Mouse (Mus musculus): ENCODE results near the gene Hoxc9. TPM values are rescaled to one million over a fixed set of nuclear protein-coding genes. Genes with fewer than 3 reads are reported as not detected.

Gene Hoxc9
- polyA plus RNA-seq, 1 experiment from 2014 or later, result not detected

DNA sequence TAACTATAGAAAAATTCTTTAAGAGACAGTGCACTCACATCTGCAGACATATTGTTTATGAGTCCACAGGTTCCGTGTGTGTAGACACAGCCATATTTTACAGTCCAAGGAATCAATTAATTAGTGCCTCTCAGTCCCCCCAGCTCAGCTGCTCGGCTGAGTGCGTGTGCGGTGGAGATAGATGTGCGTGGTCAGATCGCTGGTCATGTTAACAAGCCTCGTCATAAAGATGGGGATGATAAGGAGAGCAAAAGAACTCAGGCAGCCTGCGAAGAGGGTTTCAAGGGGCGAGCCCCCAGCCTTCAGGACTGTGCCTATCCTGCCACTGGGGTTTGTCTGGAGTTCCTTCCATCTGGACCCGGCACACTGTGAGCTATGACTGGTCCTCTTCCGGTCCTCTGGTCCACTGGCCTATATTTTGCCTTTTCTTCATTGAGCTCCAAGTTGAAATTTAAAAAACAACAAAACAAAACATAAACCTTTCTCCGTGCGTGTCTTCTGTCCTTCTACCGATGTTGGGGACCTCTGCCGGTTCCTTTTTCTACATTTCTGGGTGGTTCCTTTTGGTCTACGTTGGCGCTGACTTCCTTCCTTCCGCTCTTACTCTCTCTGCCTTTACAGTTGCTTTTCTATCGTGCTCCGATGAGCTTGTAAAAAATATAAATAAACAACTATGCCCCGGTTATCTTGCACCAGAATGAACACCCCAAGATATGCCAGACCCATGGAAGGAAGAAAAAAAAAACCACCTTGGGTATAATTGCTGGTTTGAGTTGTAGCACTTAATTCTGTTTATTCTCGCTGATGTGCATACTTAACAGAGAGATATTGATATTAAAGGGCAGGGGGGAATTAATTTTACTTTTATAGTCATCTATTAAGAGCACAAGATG, 30.8 kb upstream of the Hoxc9 start:
- no peak overlapping the region for H3K9ac ChIP-seq
- H3K9me3 ChIP-seq (replicated peaks), result no peaks in the 10 kb centered on the region
- H3K4me2 ChIP-seq, result no peak overlapping the region
- peaks cover 99% of the 10 kb centered on the region for H3K27me3 ChIP-seq (replicated peaks)
- no peaks in the 10 kb centered on the region for H3K36me3 ChIP-seq
- no peak overlapping the region for H3K4me3 ChIP-seq
- no peaks in the 10 kb centered on the region for H3K4me1 ChIP-seq
- ATAC-seq, result no peak
- H3K27ac ChIP-seq, result no peak overlapping the region
- WGBS (ENCODE audit: insufficient replicate concordance), result 11% methylated on average over 22 of the region's 22 CpGs

DNA sequence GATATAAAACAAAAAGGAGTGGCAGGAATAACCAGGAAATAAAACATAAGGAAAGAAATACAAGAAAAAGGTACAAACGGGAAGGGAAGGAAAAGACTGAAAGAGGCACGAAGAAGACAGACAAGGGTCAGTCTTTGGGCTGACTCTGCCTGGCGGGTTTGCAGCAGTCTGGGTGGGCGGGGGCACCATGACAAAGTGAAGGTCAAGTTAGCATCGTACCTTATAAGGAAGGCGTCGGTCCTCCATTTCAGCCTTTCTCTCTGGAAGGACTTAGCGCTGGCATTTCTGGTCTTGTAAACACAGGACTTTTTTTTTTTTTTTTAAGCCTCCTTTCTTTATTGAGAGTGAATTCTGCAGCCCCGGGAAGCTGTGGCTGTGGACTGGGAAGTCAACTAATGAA, 29.0 kb upstream of the Hoxc9 start:
- Histone ChIP-seq H3K27ac (no peak overlapping the region), H3K27me3 (replicated peaks) (peaks cover 99% of the 10 kb centered on the region), H3K4me1 (no peaks in the 10 kb centered on the region), H3K9ac (no peak overlapping the region), H3K4me3 (no peak overlapping the region), H3K4me2 (no peak overlapping the region), H3K9me3 (replicated peaks) (no peaks in the 10 kb centered on the region), H3K36me3 (no peaks in the 10 kb centered on the region)
- 3% methylated on average over 9 of the region's 9 CpGs for WGBS (ENCODE audit: insufficient replicate concordance)
- no peak for ATAC-seq

DNA sequence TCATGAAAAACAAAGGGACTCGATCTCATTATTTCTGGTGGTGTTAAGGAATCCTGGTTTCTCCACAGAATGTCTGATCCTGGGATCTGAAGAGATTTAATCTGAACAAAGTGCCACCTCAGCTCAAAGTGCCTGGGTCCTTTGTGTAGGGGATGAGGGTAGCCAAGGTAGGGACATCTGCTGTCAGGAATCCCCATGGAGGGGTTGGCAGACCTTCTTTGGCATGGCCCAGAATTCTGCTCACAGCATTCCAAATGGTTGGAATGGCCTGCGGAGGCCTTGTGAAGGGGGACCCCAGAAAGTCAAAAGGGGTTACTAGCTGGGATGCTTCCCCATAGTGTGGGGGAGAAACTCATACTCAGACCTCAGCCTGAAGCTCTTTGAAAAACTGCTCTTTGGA, 27.4 kb upstream of the Hoxc9 start:
- Histone ChIP-seq H3K9me3 (replicated peaks) (no peaks in the 10 kb centered on the region), H3K9ac (no peak overlapping the region), H3K27me3 (replicated peaks) (peaks cover 99% of the 10 kb centered on the region), H3K4me2 (no peak overlapping the region), H3K4me1 (no peaks in the 10 kb centered on the region), H3K27ac (no peak overlapping the region), H3K36me3 (no peaks in the 10 kb centered on the region), H3K4me3 (no peak overlapping the region)
- no peak for ATAC-seq
- 18% methylated on average over 2 of the region's 2 CpGs for WGBS (ENCODE audit: insufficient replicate concordance)

DNA sequence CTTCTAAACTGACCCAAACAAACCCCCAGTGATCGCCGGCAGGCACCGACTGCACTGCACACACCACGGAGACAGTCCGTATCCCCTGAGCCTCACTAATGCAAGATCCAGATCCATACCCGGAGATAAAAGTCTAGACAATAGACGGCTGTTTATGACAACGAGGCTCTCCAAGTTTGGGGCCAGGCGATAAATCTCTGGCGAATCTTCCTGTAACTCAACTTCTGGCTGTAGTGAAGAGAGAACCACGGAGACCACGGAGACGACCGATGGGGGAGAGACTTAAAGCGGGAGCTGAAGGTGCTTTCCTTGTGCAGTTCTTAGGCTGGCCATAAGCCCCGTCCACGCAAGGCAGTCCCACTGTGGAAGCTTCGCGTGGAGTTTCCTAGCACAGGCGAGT, 26.5 kb upstream of the Hoxc9 start:
- 3% methylated on average over 20 of the region's 20 CpGs for WGBS (ENCODE audit: insufficient replicate concordance)

DNA sequence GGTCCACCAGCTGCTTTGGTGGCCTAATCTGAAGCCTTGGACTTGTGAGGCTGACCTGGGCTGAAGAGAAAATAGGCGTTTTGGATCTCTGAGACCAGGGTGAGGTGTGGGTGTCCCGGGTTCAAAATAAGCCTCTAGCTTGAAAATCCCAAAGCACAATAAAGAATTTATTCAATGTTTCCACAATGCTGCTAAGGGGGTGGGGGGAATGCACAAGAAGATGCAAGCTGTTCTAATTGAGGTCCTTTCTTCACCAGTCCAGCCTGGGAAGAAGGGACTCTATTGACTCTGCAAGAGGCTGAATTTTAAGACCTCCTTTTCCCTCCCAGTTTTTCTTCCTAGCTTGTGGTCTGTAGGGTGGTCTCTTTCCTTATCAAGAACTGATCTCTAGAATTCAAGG, 25.4 kb upstream of the Hoxc9 start:
- ATAC-seq, result no peak
- 16% methylated on average over 2 of the region's 2 CpGs for WGBS (ENCODE audit: insufficient replicate concordance)
- Histone ChIP-seq H3K4me3 (no peak overlapping the region), H3K27me3 (replicated peaks) (peaks cover 100% of the 10 kb centered on the region), H3K4me1 (no peaks in the 10 kb centered on the region), H3K36me3 (no peaks in the 10 kb centered on the region), H3K4me2 (no peak overlapping the region), H3K9me3 (replicated peaks) (no peaks in the 10 kb centered on the region), H3K27ac (no peak overlapping the region), H3K9ac (no peak overlapping the region)

More for the DNA sequence above, 26.5 kb upstream of the Hoxc9 start:
- Histone ChIP-seq H3K4me3 (no peak overlapping the region), H3K27me3 (replicated peaks) (peaks cover 100% of the 10 kb centered on the region), H3K9me3 (replicated peaks) (no peaks in the 10 kb centered on the region), H3K36me3 (no peaks in the 10 kb centered on the region), H3K4me2 (no peak overlapping the region), H3K4me1 (no peaks in the 10 kb centered on the region), H3K9ac (no peak overlapping the region), H3K27ac (no peak overlapping the region)
- ATAC-seq, result no peak

DNA sequence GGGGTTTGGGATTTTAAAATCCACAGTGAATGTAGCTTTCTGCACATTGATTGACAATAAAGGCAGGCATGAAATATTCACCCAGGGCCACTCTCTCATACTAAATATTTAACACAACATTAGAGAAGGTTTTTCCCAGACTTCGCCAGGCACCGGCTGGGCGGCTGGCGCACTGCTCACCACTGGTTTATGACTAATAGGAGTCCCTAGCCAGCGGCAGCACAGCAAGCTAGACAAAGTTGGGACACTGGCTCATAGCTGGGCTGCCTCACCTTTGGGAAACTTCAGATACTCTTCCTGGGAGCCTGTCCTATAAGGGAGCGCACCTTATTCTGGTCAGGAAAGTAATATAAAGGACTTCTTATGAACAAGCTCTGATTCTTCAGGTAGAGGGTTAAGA, 22.7 kb upstream of the Hoxc9 start:
- Histone ChIP-seq H3K4me1 (no peaks in the 10 kb centered on the region), H3K4me3 (no peak overlapping the region), H3K9ac (no peak overlapping the region), H3K4me2 (no peak overlapping the region), H3K9me3 (replicated peaks) (no peaks in the 10 kb centered on the region), H3K36me3 (no peaks in the 10 kb centered on the region), H3K27ac (no peak overlapping the region), H3K27me3 (replicated peaks) (peaks cover 100% of the 10 kb centered on the region)
- 10% methylated on average over 6 of the region's 6 CpGs for WGBS (ENCODE audit: insufficient replicate concordance)
- ATAC-seq, result no peak

DNA sequence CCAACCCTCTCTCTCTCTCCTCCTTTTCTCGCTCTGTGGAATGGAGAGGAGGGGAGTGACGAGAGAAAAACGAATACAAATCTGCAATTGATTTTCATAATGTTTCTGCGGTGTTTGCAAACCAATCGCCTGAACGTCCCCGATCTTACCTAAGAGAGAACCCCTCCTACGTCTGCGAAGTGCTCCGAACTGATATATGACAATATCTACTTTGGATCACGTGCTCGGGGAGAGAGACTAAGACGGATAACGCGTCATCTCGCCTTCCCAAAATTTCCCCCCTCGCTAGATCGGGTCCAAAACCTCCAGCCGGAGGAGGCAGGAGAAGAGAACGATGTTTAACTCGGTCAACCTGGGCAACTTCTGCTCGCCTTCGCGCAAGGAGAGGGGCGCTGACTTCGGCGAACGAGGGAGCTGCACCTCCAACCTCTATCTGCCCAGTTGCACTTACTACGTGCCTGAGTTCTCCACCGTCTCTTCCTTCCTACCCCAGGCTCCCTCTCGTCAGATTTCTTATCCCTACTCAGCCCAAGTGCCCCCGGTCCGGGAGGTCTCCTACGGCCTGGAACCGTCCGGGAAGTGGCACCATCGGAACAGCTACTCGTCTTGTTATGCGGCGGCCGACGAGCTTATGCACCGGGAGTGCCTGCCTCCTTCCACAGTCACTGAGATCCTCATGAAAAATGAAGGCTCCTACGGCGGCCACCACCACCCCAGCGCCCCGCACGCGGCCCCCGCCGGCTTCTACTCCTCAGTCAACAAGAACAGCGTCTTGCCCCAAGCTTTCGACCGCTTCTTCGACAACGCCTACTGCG, 21.8 kb upstream of the Hoxc9 start, which contains the start of gene Hoxc11:
Gene Hoxc11 (plus strand): TSS at position 236 of the 815 bp plus-strand sequence.
- H3K27ac ChIP-seq, result no peak within 1 kb of the TSS
- H3K4me3 ChIP-seq, result no peak within 1 kb of the TSS
- H3K36me3 ChIP-seq, result no peaks in the 10 kb centered on the region
- whole genome bisulfite sequencing (ENCODE audit: insufficient replicate concordance), result 3% methylated on average over 57 of the region's 57 CpGs
- no peaks in the 10 kb centered on the region for H3K4me1 ChIP-seq
- no peak within 1 kb of the TSS for H3K9ac ChIP-seq
- peaks cover 99% of the 10 kb centered on the region for H3K27me3 ChIP-seq (replicated peaks)
- no peaks in the 10 kb centered on the region for H3K9me3 ChIP-seq (replicated peaks)
- no peak for ATAC-seq
- H3K4me2 ChIP-seq, result no peak within 1 kb of the TSS

DNA sequence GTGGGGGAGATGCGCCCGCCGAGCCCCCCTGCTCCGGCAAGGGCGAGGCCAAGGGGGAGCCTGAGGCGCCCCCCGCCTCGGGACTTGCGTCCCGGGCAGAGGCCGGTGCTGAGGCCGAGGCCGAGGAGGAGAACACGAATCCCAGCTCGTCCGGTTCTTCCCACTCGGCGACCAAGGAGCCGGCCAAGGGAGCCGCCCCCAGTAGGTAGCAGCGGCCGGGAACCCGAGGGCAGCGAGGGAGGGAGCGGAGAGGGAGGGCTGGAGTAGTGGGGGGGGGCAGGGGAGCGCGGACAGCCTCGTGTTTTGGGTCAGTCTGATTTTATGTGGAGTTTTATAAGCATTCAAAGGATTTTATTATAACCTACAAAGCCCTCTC, 21.2 kb upstream of the Hoxc9 start:
- no peaks in the 10 kb centered on the region for H3K36me3 ChIP-seq
- H3K9me3 ChIP-seq (replicated peaks), result no peaks in the 10 kb centered on the region
- H3K27ac ChIP-seq, result no peak overlapping the region
- 3% methylated on average over 27 of the region's 28 CpGs for WGBS (ENCODE audit: insufficient replicate concordance)
- no peaks in the 10 kb centered on the region for H3K4me1 ChIP-seq
- no peak for ATAC-seq
- no peak overlapping the region for H3K9ac ChIP-seq
- H3K27me3 ChIP-seq (replicated peaks), result peaks cover 99% of the 10 kb centered on the region
- no peak overlapping the region for H3K4me2 ChIP-seq
- H3K4me3 ChIP-seq, result no peak overlapping the region

DNA sequence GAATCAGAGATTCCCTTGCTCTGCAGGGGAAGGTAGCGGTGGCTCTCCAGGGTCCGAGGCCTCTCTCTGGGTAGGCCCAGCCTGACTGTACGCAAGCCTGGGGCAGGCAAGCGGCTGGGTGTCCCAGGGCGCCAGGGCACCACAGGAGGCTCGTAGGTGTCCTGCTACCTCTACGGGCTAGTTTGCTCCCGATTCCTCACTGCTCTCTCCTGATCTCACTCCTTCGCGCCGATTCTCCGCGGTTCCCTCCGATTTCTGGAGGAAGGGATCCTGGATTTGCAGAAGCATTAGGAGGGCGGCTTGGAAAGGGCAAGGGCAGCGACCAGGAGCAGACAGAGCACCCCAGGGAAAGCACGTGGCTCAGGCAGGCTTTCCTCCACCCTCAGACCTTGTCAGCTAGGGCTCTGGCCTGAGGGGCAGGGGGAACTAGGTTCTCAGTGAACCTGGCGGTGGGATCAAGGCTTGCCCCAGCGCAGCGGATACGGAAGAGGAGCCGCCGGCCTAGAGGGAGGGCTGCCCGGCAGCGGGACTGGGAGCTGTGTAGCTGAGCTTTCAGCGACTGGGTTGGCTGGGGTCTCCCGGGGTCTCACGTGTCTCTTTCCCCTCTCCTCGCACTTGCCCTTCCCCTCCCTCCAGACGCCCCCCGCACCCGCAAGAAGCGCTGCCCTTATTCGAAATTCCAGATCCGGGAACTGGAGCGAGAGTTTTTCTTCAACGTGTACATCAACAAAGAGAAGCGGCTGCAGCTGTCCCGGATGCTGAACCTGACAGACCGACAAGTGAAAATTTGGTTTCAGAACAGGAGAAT, 20.2 kb upstream of the Hoxc9 start:
- Histone ChIP-seq H3K27me3 (replicated peaks) (peaks cover 99% of the 10 kb centered on the region), H3K9me3 (replicated peaks) (no peaks in the 10 kb centered on the region), H3K36me3 (no peaks in the 10 kb centered on the region), H3K27ac (no peak overlapping the region), H3K4me1 (no peaks in the 10 kb centered on the region), H3K9ac (no peak overlapping the region), H3K4me3 (no peak overlapping the region), H3K4me2 (no peak overlapping the region)
- 2% methylated on average over 40 of the region's 40 CpGs for WGBS (ENCODE audit: insufficient replicate concordance)
- no peak for ATAC-seq

DNA sequence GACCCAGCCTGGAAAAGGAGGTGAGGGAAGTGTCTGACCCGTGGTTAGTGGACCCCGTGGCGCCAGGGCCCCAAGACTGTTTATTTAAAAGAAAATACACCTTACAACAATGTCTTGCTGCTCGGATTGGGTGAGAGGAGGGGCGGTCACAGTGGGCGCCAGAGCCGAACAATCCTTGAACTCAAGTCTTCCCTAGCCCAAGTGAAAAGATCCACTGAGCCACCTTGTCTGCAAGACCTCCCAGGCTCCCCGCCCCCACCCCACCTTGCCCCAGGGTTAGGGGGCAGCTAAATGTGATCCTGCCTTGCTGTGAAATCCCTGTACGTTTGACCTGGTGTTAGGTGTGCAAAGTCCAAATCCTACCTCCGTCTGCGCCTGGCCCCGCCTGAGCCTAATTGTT, 19.3 kb upstream of the Hoxc9 start:
- H3K36me3 ChIP-seq, result no peaks in the 10 kb centered on the region
- no peak overlapping the region for H3K9ac ChIP-seq
- no peaks in the 10 kb centered on the region for H3K9me3 ChIP-seq (replicated peaks)
- H3K4me3 ChIP-seq, result no peak overlapping the region
- H3K4me2 ChIP-seq, result no peak overlapping the region
- 2% methylated on average over 12 of the region's 12 CpGs for WGBS (ENCODE audit: insufficient replicate concordance)
- H3K4me1 ChIP-seq, result no peaks in the 10 kb centered on the region
- H3K27ac ChIP-seq, result no peak overlapping the region
- no peak for ATAC-seq
- H3K27me3 ChIP-seq (replicated peaks), result peaks cover 99% of the 10 kb centered on the region

DNA sequence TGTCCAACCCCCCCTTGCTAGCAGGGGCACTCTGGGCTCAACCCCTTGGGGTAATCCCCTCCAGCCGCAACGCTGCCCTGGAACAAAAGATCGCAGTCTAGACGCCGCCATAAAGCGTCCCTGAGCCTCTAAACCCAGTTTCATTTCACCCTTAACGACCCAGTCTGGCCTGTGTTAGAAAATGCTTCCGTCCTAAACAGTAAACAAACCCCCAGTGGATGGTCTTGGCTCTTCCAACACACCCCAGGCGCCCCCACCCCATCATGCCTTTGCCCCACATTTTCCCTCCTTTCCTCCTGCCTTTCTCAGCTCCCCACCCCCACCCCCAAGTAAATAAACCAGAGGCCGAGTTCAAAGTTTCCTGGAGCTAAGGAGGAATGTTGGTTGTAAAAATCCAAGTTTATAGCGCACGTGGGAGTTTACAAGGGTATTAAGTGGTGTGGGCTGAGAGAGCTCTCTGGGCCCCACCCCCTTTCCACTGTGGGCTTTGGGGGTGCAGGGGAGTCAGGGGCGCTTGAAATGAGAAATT, 16.5 kb upstream of the Hoxc9 start:
- Histone ChIP-seq H3K9ac (no peak overlapping the region), H3K4me2 (no peak overlapping the region), H3K36me3 (no peaks in the 10 kb centered on the region), H3K4me3 (no peak overlapping the region), H3K27me3 (replicated peaks) (peaks cover 98% of the 10 kb centered on the region), H3K9me3 (replicated peaks) (no peaks in the 10 kb centered on the region), H3K4me1 (no peaks in the 10 kb centered on the region), H3K27ac (no peak overlapping the region)
- WGBS (ENCODE audit: insufficient replicate concordance), result 4% methylated on average over 13 of the region's 13 CpGs
- ATAC-seq, result no peak

Data from liver, embryonic 12.5 days (tissue).